Mouse (Mus musculus): Measurements from ENCODE around the gene Rps24.
"Not testable (repeated sequence)": the region's sequence is repeated elsewhere in the genome, so short reads cannot be mapped to it uniquely, and the experiment has no call there.

Gene Rps24

DNA sequence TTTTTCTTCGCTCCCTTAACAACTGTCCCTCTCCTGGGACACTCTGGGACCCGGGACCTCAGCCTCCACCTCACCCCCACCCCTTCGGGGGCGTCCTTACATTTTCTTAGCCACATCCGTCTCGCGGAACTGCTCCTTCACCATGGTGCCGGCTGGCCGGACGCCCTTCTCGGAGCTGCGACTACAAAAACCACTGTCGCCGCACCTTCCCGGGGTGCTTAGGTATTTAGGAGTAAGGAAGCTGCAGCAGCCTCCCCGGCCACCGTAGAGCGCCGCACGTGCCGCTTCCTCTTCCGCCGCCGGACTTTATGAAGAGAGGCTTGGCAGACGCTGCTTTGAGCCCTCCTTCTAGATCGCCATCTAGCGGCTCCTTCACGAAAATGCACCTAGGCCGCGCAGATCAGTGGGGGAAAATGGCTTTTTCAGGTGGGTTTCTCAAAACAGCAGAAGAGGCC is at the start of gene Rps24, which contains the start of gene Polr3a:
Gene Rps24 (plus strand): TSS at position 353 of the 455 bp plus-strand sequence.
Gene Polr3a (minus strand): TSS at position 286 of the 455 bp plus-strand sequence.
- DNase-seq = peak; percentile 89

DNA sequence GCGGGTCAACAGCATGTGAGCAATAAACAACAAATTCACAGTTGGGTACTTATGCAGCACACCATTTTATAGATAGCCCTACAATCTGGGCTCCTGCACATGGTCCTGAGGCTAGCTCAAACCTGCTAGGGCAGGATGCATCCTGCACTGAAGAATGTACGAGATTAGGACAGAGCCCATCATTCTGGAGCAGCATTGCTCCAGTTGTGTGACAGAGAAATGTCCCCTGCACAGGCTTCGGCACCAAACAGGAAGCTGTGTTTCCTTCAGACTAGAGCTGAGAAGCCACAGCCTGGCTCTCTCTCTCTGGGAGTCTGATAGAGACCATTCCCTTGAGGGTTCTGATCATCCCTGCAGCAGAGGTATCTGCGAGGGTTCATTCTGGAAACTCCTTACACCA is 43.4 kb upstream of the Rps24 start:
- not testable (repeated sequence) for DNase-seq

DNA sequence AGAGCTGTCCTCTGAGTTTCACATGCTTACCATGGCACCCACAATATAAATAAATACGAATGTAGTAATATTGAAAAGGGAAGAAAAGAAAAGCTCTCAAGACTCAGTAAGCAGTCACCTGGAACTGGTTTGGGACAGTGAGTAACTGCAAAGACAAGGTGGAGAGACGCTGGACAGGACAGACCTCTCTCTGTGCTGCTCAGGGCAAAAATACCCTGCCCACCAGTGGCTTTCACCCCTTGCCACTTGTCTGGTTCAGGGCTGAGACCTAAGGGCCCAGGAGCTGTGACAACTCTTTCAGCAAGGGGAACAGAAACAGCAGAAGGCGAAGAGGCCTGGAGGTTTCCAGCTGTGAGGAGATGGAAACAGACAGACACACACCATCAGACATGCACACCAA is 28.7 kb upstream of the Rps24 start:
- DNase-seq = no peak

DNA sequence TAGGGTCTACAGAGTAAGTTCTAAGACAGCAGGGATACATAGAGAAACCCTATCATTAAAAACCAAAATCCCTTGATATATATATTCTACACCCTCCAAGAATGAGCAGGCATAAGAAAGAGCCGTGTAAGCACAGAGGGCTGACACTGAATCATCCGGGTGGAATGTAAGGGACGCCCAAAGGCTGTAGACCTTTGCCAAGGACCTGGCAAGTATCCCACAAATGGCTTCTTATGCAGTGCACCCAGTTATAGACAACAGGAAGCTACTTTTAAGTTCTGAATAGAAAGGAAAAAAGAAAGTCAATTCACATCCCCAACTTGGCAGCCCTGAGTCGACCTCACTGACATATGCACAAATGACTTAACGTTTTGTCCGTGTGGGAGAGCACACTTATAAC is 18.1 kb upstream of the Rps24 start:
- no peak for DNase-seq

DNA sequence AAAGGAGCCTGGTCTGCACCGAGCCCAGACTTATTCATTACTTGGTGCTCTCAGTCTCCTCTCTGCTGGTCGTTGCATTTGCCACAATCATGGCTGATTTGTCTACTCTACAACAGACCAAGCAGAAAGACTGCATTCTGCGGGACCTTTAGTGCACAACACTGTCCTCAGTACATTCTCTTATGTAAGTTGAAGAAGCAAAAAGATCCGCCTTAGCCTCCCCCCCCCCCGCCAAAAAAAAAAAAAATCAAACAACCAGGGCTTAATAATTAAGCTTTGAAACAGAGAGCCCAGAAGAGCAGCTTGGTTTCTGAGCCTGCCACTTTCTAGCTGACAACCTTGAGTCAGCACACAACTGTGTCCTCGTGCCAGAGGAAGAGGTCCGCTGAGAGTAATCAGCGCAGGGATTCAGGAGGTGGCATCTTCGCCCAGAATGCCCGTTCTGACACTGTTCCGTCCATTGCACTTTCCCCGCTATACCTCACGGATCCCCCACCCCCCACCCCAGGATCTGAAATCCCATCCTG is 621 bp upstream of the Rps24 start:
- DNase-seq = no peak

DNA sequence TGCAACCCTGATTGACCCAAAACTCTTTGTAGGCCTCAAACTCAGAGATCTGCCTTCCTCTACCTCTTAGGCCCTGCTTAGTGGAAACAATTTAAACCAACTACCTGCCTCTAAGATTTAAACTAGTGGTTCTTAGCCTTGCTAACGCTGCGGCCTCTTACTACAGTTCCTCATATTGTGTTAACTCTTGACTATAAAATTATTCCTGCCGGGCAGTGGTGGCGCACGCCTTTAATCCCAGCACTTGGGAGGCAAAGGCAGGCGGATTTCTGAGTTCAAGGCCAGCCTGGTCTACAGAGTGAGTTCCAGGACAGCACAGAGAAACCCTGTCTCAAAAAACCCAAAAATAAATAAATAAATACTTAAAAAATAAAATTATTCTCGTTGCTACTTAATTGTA is 2.8 kb downstream of the Rps24 start:
- not testable (repeated sequence) for DNase-seq

DNA sequence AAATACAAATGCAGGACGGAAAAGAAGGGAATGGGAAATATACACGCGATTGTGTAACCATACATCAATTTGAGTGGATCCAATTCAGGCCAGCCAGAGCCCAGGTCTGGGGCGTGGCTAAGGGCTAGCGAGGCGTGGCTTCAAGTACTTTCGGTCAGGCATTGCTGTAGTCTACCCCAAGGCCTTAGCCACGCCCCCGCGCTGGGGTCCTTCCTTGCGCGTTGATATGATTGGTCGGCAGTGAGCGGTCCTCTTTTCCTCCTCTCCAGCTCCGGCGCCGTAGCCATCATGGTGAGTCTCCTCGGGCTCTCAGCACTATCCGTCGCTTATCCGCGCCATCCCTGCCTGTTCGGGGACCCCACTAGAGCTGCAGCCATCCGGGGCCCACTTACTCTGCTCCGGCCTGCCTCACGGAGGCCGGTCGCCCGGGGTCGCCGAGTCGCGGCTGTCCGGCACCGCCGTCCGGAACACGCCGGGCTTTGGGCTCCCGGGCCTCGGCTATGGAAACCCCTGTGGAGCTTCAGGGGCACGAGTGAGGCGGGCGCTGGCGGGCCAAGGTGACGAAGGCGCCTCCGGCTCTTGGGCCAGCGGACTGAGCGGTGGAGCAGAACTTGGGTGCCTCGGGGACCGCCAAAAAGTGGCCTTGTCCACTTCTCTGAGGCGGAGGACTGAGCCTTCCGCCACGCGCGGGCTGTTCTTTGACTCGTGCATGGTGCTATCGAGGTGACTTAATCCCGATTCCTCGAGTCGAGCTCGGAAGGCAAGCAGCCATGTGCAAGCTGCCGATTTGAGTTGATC is 3.7 kb downstream of the Rps24 start:
- DNase-seq = peak; percentile 97

DNA sequence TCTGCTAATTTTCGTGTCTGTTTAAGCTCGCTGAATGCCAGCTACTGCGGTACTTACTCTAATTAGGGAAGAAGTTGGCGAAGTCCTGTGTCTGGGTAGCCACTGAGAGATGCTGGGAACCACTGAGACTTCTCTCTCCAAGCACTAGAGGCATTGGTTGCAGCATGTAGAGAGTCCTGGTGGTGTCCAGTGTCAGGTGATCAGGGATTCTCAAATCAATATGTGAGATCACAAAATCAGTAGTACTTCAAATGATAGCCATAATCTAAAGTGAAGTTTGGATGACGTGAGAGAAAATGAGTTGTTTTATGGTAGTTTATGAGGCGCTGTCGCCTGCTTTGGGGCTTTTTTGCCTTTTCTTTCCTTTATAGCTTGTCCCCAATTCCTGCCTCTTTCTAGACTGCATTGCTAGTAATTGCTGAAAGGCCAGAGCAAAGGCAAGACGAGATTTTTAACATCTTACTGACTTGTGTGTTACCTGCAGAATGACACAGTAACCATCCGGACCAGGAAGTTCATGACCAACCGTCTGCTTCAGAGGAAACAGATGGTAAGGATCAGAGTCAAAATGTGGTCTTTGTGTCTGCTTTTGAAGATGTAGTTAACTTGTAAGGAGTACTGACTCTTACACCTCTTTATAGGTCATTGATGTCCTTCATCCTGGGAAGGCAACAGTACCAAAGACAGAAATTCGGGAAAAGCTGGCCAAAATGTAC is 4.5 kb downstream of the Rps24 start:
- DNase-seq = no peak

DNA sequence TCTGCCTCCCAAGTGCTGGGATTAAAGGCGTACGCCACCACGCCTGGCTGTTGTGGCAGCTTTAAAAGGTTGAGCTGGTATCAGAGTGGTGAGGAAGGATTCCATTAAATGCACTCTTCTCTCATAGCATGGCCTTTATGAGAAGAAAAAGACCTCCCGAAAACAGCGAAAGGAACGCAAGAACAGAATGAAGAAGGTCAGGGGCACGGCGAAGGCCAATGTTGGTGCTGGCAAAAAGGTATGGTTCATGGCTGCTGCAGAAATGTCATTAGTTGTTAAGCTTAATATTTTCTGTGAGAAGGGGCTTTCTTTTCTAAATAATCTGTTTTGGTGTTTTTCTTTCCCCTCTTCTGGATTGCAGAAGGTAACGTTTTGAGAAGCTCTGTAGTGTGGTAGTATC is 6.3 kb downstream of the Rps24 start:
- no peak for DNase-seq

DNA sequence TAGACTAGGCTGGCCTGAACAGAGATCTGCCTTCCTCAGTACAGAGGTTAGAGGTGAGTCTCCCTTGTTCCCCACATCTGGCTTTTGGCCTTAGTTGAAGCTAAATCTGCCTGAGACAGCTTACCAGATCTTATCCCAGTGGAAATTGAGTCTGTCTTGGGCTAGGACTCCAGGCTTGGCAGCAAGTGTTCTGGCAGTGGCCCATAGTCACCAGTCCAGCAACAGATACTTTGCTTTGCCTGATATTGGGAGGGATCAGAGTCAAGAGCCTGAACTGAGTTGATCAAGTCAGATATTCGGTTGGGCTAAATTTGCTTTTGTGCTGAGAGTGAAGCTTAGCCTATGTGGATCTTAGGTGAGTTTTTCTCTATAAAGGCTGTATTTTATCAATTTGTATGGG is 9.6 kb downstream of the Rps24 start:
- DNase-seq = no peak

DNA sequence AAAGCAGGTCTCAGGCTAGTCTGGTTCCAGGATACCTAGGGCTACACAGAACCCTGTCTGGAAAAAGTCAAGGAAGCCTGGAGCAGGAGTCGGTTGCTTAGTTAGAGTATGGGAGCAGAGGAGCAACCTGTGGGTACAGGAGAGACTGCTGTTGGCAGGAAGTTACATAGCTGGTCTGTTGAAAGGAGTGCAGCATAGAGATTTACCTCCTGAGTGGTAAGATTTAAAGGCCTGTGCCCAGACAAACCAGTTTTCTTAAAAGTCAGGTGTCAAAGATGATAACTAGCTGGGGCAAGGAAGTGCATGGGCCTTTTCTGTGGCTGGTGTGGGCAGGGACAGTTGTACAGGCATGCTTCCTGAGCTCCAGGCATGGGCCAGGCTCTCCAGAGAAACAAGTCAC is 10.5 kb downstream of the Rps24 start:
- no peak for DNase-seq

DNA sequence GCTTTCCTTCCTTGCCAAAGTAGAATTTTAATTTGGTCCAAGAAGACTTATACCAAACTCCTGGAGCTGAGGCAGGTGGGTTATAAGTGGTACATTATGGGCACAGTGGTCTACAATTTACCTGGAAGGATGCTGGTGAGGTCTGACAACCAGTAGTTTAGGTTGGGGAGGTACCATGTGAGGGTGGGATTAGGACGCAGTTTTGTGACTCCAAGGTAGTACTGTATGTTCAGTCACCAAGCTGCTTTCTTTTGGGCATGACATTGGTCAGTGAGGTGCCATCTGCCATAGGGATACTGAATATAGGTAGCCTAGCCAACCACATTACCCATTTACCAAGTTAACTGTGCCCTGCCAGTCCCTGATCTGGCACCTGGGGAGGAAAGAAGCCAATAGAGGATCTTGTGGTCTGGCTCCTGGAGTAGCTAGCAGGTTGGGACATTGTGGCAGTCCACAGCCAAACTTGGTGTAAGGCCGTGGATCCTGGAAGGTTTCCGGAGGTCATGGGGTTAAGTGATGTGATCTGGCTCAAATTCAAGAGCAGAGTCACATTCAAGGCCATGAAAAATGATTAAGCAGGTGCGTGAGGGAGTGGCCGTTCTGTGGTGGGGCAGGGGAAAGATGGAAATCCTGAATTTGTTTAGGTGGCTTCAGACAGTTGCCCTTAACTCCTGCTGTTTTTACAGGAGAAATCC is 11.8 kb downstream of the Rps24 start:
- DNase-seq = no peak

DNA sequence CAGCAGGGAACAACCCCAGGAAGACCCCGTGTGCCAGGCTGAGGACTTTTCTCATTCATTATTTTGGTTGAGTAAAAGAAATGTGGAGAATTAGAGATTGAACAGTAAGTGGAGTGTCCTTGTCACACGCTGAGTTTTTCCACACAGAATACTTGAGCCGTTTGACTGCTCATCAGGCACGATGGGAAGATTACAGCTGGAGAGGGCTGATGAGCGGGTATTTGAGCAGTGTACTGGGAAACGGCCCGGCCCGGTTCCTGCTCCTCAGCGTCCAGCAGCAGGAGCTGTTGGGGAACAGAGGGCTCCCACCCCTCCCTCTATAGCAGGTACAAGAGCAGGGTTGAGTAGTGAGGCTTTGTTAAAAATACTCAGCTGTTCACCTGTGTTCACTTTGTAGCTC is 12.6 kb downstream of the Rps24 start:
- no peak for DNase-seq

DNA sequence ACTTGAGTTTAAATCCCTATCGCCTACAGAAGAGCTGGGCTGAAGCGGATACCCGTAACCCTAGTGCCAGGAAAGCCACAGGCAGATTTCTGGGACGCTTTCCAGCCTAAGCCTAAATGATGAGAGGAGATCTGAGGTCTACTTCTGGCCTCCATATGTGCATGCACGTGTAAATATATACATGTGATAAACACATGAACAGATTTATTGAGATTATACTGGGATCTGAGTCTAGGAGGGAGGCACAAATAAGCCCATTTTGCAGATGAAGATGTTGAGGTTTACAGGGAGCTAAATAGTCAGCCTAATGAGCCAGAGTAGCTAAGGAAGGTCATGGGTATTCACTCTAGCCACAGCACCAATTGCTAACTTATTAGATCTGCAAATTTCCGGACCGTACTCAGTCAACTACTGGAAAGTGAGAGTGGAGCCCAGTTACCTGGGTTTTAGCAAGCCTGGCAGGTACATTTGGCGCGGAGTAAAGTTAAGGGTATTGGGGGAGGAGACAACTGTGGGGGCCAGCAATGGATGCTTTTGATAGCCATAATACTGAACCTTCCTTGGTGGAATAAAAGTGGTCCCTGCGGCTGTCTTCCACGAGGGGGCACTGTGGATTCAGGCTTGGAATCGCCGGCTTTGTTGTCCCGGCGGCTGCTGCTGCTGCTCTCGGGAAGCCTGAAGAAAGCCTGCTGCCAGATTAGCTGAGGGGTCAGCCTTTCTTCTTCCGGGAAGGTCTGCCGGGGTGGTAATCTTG is 13.3 kb downstream of the Rps24 start:
- DNase-seq = peak; percentile 76

DNA sequence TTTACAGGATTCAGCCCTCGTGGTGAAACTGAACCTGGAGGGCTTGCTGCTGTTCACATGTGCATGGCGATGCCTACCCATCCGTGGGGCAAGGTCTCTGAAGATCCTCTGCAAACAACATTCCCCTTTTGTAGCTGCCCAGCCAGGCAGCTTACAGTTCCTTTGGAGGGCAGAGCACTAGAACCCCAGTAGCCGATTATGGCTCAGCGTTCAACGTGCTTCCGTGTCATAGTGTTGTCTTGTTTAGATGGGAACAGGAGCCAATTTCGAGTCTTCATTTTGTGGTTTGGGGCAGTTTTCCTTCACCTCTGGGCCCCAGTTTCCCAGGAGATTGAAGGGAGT is 13.9 kb downstream of the Rps24 start:
- DNase-seq = no peak

DNA sequence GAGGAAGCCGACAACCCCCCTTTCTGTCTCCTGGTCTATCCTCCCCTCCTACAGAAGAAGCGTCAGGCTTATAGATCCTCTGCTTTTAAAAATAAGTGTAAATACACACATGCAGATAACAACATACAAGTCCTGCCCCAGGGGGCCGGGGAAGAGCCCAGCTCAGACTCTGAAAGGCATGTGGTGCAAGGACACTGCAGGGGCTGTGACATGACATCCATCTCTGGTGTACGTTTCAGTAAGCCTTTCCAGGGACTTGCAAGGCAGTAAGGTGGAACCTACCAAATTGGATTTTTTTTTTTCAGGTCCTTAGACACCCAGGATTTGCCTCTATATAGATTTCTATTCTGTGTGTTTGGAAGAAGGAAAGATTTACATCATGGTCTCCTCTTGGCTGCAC is 14.3 kb downstream of the Rps24 start:
- no peak for DNase-seq

DNA sequence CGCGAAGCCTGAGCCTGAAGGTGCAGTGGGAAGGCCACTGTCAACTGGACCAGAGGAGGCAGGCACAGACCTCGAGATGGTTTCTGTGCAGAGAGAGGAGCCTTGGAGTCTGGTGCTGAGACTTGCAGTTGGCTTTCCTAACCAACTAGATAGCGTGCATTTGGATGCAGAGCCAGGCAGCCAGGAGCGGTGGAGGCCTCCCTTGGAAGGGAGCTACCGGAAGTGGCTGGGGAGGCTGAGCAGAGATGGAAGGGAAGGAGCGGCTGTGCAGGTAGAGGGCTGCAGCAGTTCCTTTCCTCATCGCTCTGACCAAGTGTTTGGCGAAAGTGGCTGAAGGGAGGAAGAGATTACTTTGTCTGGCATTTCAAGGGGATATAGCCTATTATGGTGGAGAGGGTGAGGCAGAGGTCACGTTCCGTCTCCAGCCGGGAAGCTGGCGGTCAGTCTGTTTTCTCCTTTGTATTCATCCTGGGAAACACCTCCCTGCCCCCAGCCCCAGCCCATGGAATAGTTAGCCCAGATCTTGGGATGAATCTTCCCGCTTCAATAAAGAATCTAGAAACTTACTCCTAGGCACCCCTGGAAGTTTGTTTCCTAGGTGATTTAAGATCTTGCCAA is 20.6 kb downstream of the Rps24 start:
- DNase-seq = no peak

DNA sequence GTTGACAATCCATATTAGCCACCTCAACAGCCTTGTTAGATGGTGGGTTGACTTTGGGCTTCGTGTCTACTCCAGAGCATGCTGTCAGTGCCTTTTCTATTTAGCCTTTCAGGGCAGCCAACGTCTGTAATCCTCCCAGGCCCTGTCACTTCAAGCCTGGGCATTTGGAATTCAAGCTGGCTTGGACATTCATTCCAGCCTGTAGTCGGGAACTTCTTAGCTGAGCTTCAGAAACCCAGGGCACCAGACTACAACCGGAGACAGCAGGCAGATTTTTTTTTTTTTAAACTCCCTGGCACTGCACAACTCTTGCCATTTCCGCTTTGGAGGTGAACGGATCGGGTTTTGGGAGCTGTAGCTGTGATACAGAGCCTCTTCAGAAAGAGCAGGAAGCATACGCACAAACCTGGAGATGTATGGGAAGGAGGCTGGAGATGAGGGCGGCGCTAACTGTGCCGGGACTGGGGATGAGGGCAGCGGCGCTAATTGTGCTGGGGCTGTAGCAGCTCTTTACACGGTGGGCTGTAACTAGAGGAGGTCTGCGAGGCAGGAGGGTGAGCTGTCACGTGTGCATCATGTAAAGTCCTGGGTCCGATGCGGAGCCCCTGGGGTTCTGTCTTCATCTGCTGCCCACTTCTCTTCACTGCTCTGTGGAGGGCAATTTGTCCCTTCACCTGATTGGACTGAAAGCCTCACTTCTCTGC is 21.3 kb downstream of the Rps24 start:
- DNase-seq = no peak

DNA sequence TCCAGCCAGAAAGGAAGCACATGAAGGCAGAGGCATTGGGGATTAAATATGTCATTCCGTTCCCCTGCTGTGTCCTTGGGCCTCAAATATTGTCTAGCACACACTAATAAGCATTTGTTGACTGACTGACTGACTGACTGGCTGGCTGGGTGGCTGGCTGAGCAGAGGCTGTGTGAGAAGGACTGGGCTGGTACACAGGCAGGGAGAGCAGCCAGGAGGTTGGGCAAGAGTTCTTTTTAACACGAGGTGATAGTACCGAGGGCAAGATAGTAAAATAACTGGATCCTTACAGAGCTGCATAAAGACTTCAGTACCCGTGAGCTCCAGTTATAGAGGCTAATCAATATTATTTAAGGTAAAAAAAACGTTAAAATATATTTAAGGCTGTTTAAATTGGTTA is 22.6 kb downstream of the Rps24 start:
- no peak for DNase-seq

DNA sequence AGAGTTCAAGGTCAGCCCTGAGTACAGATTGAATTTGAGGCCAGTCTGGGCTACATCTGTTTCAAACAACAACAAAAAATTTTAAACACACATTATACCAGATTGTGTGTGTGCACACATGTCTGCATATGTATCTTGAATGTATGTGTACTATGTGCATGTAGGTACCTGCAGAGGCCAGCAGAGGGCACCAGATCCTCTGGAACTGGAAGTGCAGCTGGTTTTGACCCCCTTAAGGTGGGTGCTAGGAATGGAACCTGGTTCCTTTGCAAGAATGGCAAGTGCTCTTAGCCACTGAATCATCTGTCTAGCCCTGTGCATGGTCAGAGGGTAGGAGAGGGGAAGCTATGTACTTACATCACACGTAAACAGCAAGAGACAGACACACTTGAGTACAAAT is 23.3 kb downstream of the Rps24 start:
- DNase-seq = no peak

DNA sequence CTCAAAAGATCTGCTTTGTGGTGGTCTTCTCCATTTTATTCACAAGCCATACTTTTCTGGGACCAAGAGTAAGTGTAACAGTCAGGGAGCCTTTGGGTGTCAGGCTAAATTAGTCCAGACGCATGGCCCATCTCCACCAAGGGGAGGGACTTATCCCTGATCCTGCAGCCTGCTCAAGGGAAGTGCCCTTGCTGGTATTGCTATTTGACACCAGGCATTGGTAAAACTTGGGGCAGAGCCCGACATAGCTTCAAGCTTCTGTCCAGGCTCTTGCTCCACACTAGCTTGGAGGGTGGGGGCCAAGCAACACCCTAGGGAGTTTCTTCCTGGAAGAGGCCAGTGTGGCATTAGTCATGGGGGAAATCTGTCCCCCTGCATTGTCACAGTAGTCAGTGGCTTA is 23.8 kb downstream of the Rps24 start:
- DNase-seq = no peak
